Mouse (Mus musculus): ENCODE data around the gene N6amt1. TPM values are rescaled to one million over a fixed set of nuclear protein-coding genes. Genes with fewer than 3 reads are reported as not detected.

N6amt1 gene
- total RNA-seq (2012; rRNA removed), result 10.8 and 11.8 TPM in 2 replicates
- total RNA-seq (2014; rRNA removed), result 23.3 and 23.9 TPM in 2 replicates
- polyA plus RNA-seq (2012; ENCODE audit: insufficient read length, low read depth), result 18.1 and 18.2 TPM in 2 replicates

- peak within 1 kb of the TSS; percentile 59 to 84 (median 74) for H3K4me3 ChIP-seq (replicated peaks in 1 of 3; ENCODE audit: low read depth in 2 of 3, low read length in 2 of 3, poor library complexity in 1 of 3)
- H3K36me3 ChIP-seq (replicated peaks in 1 of 2; ENCODE audit: control insufficient read depth in 1 of 2, insufficient read depth in 1 of 2, low read length in 1 of 2), result peaks cover 8 to 26% of the 10 kb centered on the region in 2 experiments
- peak within 1 kb of the TSS; percentile 75 for H3K9ac ChIP-seq (ENCODE audit: insufficient read depth, low read depth)
- H3K4me2 ChIP-seq (ENCODE audit: insufficient read depth, low read depth, poor library complexity, severe bottlenecking), result peak within 1 kb of the TSS; percentile 87; the same call in 1 of the 2 replicates
- no peaks in the 10 kb centered on the region for H3K27me3 ChIP-seq (replicated peaks)
- H3K4me1 ChIP-seq (ENCODE audit: control insufficient read depth in 1 of 2, insufficient read depth in 2 of 2), result peaks cover 0 to 22% of the 10 kb centered on the region in 2 experiments; a peak in 2 of 4 replicates
- peak within 1 kb of the TSS; percentile 93 for H3K27ac ChIP-seq (ENCODE audit: insufficient read depth, low read depth)
- peak; percentile 98 for DNase-seq (ENCODE audit: extremely low read depth)
- in situ Hi-C loops (cut with MboI; ENCODE audit: low pct_ligation_motif_present, low pct_unique_long_range_greater_than_20kb, low sequenced_read_pairs), result loop anchor here (25.0 kb wide), 1 partner anchor 217 kb away; no protein-coding TSS in a partner anchor
- no peak for TF ChIP-seq JUN (IDR thresholded peaks at IDR 0.05; ENCODE audit: insufficient read depth, low read depth, low read length)
- no peak for TF ChIP-seq CHD2 (IDR thresholded peaks at IDR 0.05; ENCODE audit: low read length)
- no peak for TF ChIP-seq CTCF (conservative IDR thresholded peaks at IDR 0.05 in 1 of 2, IDR thresholded peaks at IDR 0.05 in 1 of 2; ENCODE audit: low read depth in 2 of 2, low read length in 2 of 2)
- TF ChIP-seq MYC (IDR thresholded peaks at IDR 0.05; ENCODE audit: low read depth, low read length), result peak; percentile 97
- peak; percentile 97 for TF ChIP-seq ELF1 (IDR thresholded peaks at IDR 0.05; ENCODE audit: low read depth, low read length)
- TF ChIP-seq POLR2A (IDR thresholded peaks at IDR 0.05; ENCODE audit: low read depth, low read length), result peak; percentile 85
- peak; percentile 57; the same call in 1 of the 2 replicates for TF ChIP-seq IRF4 (IDR thresholded peaks at IDR 0.05; ENCODE audit: low read depth, low read length)
- no peak for TF ChIP-seq PAX5 (IDR thresholded peaks at IDR 0.05; ENCODE audit: low read length)
- TF ChIP-seq ZNF384 (IDR thresholded peaks at IDR 0.05; ENCODE audit: low read depth, low read length), result no peak
- TF ChIP-seq MAFK (IDR thresholded peaks at IDR 0.05; ENCODE audit: insufficient replicate concordance, low read length), result no peak
- peak; percentile 84 for TF ChIP-seq POLR2AphosphoS2 (IDR thresholded peaks at IDR 0.05; ENCODE audit: low read depth, low read length)
- TF ChIP-seq UBTF (IDR thresholded peaks at IDR 0.05; ENCODE audit: low read depth, low read length), result no peak
- no peak for TF ChIP-seq EP300 (IDR thresholded peaks at IDR 0.05; ENCODE audit: low read length)
- no peak for TF ChIP-seq CHD1 (IDR thresholded peaks at IDR 0.05; ENCODE audit: low read depth, low read length)
- no peak; the same call in 1 of the 2 replicates for TF ChIP-seq GABPA (IDR thresholded peaks at IDR 0.05; ENCODE audit: insufficient replicate concordance, low read depth, low read length)
- TF ChIP-seq E2F4 (IDR thresholded peaks at IDR 0.05; ENCODE audit: insufficient replicate concordance, low read depth, low read length), result peak; percentile 30; the same call in 1 of the 2 replicates
- TF ChIP-seq USF1 (IDR thresholded peaks at IDR 0.05; ENCODE audit: low read depth, low read length), result peak; percentile 23
- no peak for TF ChIP-seq RAD21 (IDR thresholded peaks at IDR 0.05; ENCODE audit: low read depth, low read length)
- TF ChIP-seq ZC3H11A (IDR thresholded peaks at IDR 0.05; ENCODE audit: low read depth, low read length), result no peak
- TF ChIP-seq MEF2A (IDR thresholded peaks at IDR 0.05; ENCODE audit: borderline replicate concordance, low read depth, low read length), result peak; percentile 70
- TF ChIP-seq KAT2A (IDR thresholded peaks at IDR 0.05; ENCODE audit: insufficient replicate concordance, low read length), result peak; percentile 82; the same call in 1 of the 2 replicates
- TF ChIP-seq JUND (conservative IDR thresholded peaks at IDR 0.05; ENCODE audit: low read depth, low read length), result no peak
- TF ChIP-seq ZKSCAN1 (IDR thresholded peaks at IDR 0.05; ENCODE audit: borderline replicate concordance, low read depth, low read length), result no peak
- 0 out of 2 replicates have a peak, but pooled peaks have one; percentile 25 for TF ChIP-seq ETS1 (conservative IDR thresholded peaks at IDR 0.05; ENCODE audit: low read depth, low read length)
- TF ChIP-seq RCOR1 (conservative IDR thresholded peaks at IDR 0.05; ENCODE audit: low read depth, low read length), result no peak
- TF ChIP-seq BHLHE40 (IDR thresholded peaks at IDR 0.05; ENCODE audit: low read depth, low read length), result peak; percentile 63; the same call in 1 of the 2 replicates
- peak; percentile 88 for TF ChIP-seq NELFE (IDR thresholded peaks at IDR 0.05; ENCODE audit: low read depth, low read length)
- peak; percentile 98 for TF ChIP-seq NRF1 (IDR thresholded peaks at IDR 0.05; ENCODE audit: low read depth, low read length)
- no peak for TF ChIP-seq SMC3 (IDR thresholded peaks at IDR 0.05; ENCODE audit: low read depth, low read length)
- TF ChIP-seq MXI1 (IDR thresholded peaks at IDR 0.05; ENCODE audit: low read depth, low read length), result peak; percentile 97
- TF ChIP-seq ZMIZ1 (IDR thresholded peaks at IDR 0.05; ENCODE audit: low read depth, low read length), result no peak; the same call in 1 of the 2 replicates
- peak; percentile 87 for TF ChIP-seq HCFC1 (IDR thresholded peaks at IDR 0.05; ENCODE audit: low read depth, low read length)
- peak; percentile 98 for TF ChIP-seq MAX (IDR thresholded peaks at IDR 0.05; ENCODE audit: low read length)
- peak; percentile 91 for TF ChIP-seq TBP (conservative IDR thresholded peaks at IDR 0.05; ENCODE audit: low read depth, low read length)
- TF ChIP-seq SIN3A (IDR thresholded peaks at IDR 0.05; ENCODE audit: low read length), result no peak; the same call in 1 of the 2 replicates
- no peak for TF ChIP-seq USF2 (conservative IDR thresholded peaks at IDR 0.05; ENCODE audit: low read depth, low read length)
- TF ChIP-seq MAZ (IDR thresholded peaks at IDR 0.05; ENCODE audit: low read depth, low read length), result peak; percentile 47; the same call in 1 of the 2 replicates
- peak; percentile 98 for TF ChIP-seq TCF12 (IDR thresholded peaks at IDR 0.05; ENCODE audit: low read depth, low read length)
- no peaks in the 10 kb centered on the region for H3K79me2 ChIP-seq (replicated peaks; ENCODE audit: control insufficient read depth, extremely low read depth, insufficient read depth, poor library complexity, severe bottlenecking)
- dilution Hi-C loops (cut with MboI; ENCODE audit: extremely low pct_ligation_motif_present, extremely low pct_unique_long_range_greater_than_20kb, low sequenced_read_pairs), result no loop called here
- H3K9me3 ChIP-seq (replicated peaks; ENCODE audit: low read length), result peaks cover 2% of the 10 kb centered on the region
Observed at GRCm38 (mm10) chr16:87354075-87354583, at the start of gene N6amt1. TSS of gene N6amt1 (plus strand) at chr16:87354185.
